Mouse (Mus musculus): Measurements from ENCODE around the gene Ppcdc. TPM values are rescaled to one million over a fixed set of nuclear protein-coding genes. Genes with fewer than 3 reads are reported as not detected.

The Ppcdc gene
- total and polyA plus RNA-seq, 3 experiments, result 38.8 to 50.3 (median 44.1) TPM

GRCm38 (mm10) chr9:57419521-57420267, 20.2 kb downstream of the Ppcdc start:
- dilution Hi-C loops (cut with MboI; ENCODE audit: extremely low pct_ligation_motif_present, extremely low pct_unique_long_range_greater_than_20kb, low sequenced_read_pairs) (no loop called here), in situ Hi-C loops (cut with MboI; ENCODE audit: low pct_ligation_motif_present, low pct_unique_long_range_greater_than_20kb, low sequenced_read_pairs) (no loop called here)
- Histone ChIP-seq H3K4me3 (replicated peaks in 1 of 3; ENCODE audit: low read depth in 2 of 3, low read length in 2 of 3, poor library complexity in 1 of 3) (peak overlapping the region; percentile 44 to 73 (median 56)), H3K36me3 (replicated peaks in 1 of 2; ENCODE audit: control insufficient read depth in 1 of 2, insufficient read depth in 1 of 2, low read length in 1 of 2) (peaks cover 34 to 73% of the 10 kb centered on the region in 2 experiments), H3K9me3 (replicated peaks; ENCODE audit: low read length) (no peaks in the 10 kb centered on the region), H3K27me3 (replicated peaks) (no peaks in the 10 kb centered on the region), H3K27ac (ENCODE audit: insufficient read depth, low read depth) (peak overlapping the region; percentile 100), H3K9ac (ENCODE audit: insufficient read depth, low read depth) (peak overlapping the region; percentile 91; the same call in 1 of the 2 replicates), H3K4me2 (ENCODE audit: insufficient read depth, low read depth, poor library complexity, severe bottlenecking) (peak overlapping the region; percentile 88), H3K79me2 (replicated peaks; ENCODE audit: control insufficient read depth, extremely low read depth, insufficient read depth, poor library complexity, severe bottlenecking) (no peaks in the 10 kb centered on the region; the same call in 1 of the 2 replicates), H3K4me1 (ENCODE audit: control insufficient read depth in 1 of 2, insufficient read depth in 2 of 2) (peaks cover 21 to 60% of the 10 kb centered on the region in 2 experiments)
- no peak for DNase-seq (ENCODE audit: extremely low read depth)
- TF ChIP-seq USF1 (IDR thresholded peaks at IDR 0.05; ENCODE audit: low read depth, low read length) (no peak), JUND (conservative IDR thresholded peaks at IDR 0.05; ENCODE audit: low read depth, low read length) (no peak), USF2 (conservative IDR thresholded peaks at IDR 0.05; ENCODE audit: low read depth, low read length) (no peak), MAFK (IDR thresholded peaks at IDR 0.05; ENCODE audit: insufficient replicate concordance, low read length) (no peak), GABPA (IDR thresholded peaks at IDR 0.05; ENCODE audit: insufficient replicate concordance, low read depth, low read length) (no peak), MEF2A (IDR thresholded peaks at IDR 0.05; ENCODE audit: borderline replicate concordance, low read depth, low read length) (no peak), ZMIZ1 (IDR thresholded peaks at IDR 0.05; ENCODE audit: low read depth, low read length) (no peak), MYC (IDR thresholded peaks at IDR 0.05; ENCODE audit: low read depth, low read length) (no peak), POLR2AphosphoS2 (IDR thresholded peaks at IDR 0.05; ENCODE audit: low read depth, low read length) (no peak), CHD2 (IDR thresholded peaks at IDR 0.05; ENCODE audit: low read length) (no peak), ELF1 (IDR thresholded peaks at IDR 0.05; ENCODE audit: low read depth, low read length) (no peak), ZKSCAN1 (IDR thresholded peaks at IDR 0.05; ENCODE audit: borderline replicate concordance, low read depth, low read length) (no peak), RCOR1 (conservative IDR thresholded peaks at IDR 0.05; ENCODE audit: low read depth, low read length) (no peak), JUN (IDR thresholded peaks at IDR 0.05; ENCODE audit: insufficient read depth, low read depth, low read length) (no peak), NRF1 (IDR thresholded peaks at IDR 0.05; ENCODE audit: low read depth, low read length) (no peak), MAX (IDR thresholded peaks at IDR 0.05; ENCODE audit: low read length) (no peak), TBP (conservative IDR thresholded peaks at IDR 0.05; ENCODE audit: low read depth, low read length) (no peak), PAX5 (IDR thresholded peaks at IDR 0.05; ENCODE audit: low read length) (no peak), POLR2A (IDR thresholded peaks at IDR 0.05; ENCODE audit: low read depth, low read length) (no peak)

- Histone ChIP-seq H3K36me3 (replicated peaks in 1 of 2; ENCODE audit: control insufficient read depth in 1 of 2, insufficient read depth in 1 of 2, low read length in 1 of 2) (peaks cover 48 to 73% of the 10 kb centered on the region in 2 experiments), H3K4me1 (ENCODE audit: control insufficient read depth in 1 of 2, insufficient read depth in 2 of 2) (peaks cover 20 to 37% of the 10 kb centered on the region in 2 experiments), H3K79me2 (replicated peaks; ENCODE audit: control insufficient read depth, extremely low read depth, insufficient read depth, poor library complexity, severe bottlenecking) (no peaks in the 10 kb centered on the region; the same call in 1 of the 2 replicates), H3K4me3 (replicated peaks in 1 of 3; ENCODE audit: low read depth in 2 of 3, low read length in 2 of 3, poor library complexity in 1 of 3) (no peak overlapping the region), H3K27ac (ENCODE audit: insufficient read depth, low read depth) (no peak overlapping the region), H3K27me3 (replicated peaks) (no peaks in the 10 kb centered on the region), H3K9ac (ENCODE audit: insufficient read depth, low read depth) (no peak overlapping the region), H3K4me2 (ENCODE audit: insufficient read depth, low read depth, poor library complexity, severe bottlenecking) (no peak overlapping the region), H3K9me3 (replicated peaks; ENCODE audit: low read length) (no peaks in the 10 kb centered on the region)
- no peak for DNase-seq (ENCODE audit: extremely low read depth)
- in situ Hi-C loops (cut with MboI; ENCODE audit: low pct_ligation_motif_present, low pct_unique_long_range_greater_than_20kb, low sequenced_read_pairs), result no loop called here
- TF ChIP-seq TBP (conservative IDR thresholded peaks at IDR 0.05; ENCODE audit: low read depth, low read length) (no peak), ZMIZ1 (IDR thresholded peaks at IDR 0.05; ENCODE audit: low read depth, low read length) (no peak), TCF12 (IDR thresholded peaks at IDR 0.05; ENCODE audit: low read depth, low read length) (no peak), RAD21 (IDR thresholded peaks at IDR 0.05; ENCODE audit: low read depth, low read length) (no peak), KAT2A (IDR thresholded peaks at IDR 0.05; ENCODE audit: insufficient replicate concordance, low read length) (no peak), USF2 (conservative IDR thresholded peaks at IDR 0.05; ENCODE audit: low read depth, low read length) (no peak), SIN3A (IDR thresholded peaks at IDR 0.05; ENCODE audit: low read length) (no peak), MAX (IDR thresholded peaks at IDR 0.05; ENCODE audit: low read length) (no peak), USF1 (IDR thresholded peaks at IDR 0.05; ENCODE audit: low read depth, low read length) (no peak), NRF1 (IDR thresholded peaks at IDR 0.05; ENCODE audit: low read depth, low read length) (no peak), BHLHE40 (IDR thresholded peaks at IDR 0.05; ENCODE audit: low read depth, low read length) (no peak)
- dilution Hi-C loops (cut with MboI; ENCODE audit: extremely low pct_ligation_motif_present, extremely low pct_unique_long_range_greater_than_20kb, low sequenced_read_pairs), result no loop called here
Observed at GRCm38 (mm10) chr9:57417341-57417740, 22.6 kb downstream of the Ppcdc start.
